Mouse (Mus musculus) retina, adult 2 months (tissue): ENCODE data around the gene Gper1.
A peak's percentile ranks its signal among the peaks of the same experiment; 100 is the strongest.
"Not testable (repeated sequence)": the region's sequence is repeated elsewhere in the genome, so short reads cannot be mapped to it uniquely, and the experiment has no call there.

Source experiments
- DNase-seq: peaks from one replicate; pipeline ENCODE4 v3.0.0-alpha.2; 2012; ENCODE audit warnings: low read depth, low spot score

Gene Gper1

DNA sequence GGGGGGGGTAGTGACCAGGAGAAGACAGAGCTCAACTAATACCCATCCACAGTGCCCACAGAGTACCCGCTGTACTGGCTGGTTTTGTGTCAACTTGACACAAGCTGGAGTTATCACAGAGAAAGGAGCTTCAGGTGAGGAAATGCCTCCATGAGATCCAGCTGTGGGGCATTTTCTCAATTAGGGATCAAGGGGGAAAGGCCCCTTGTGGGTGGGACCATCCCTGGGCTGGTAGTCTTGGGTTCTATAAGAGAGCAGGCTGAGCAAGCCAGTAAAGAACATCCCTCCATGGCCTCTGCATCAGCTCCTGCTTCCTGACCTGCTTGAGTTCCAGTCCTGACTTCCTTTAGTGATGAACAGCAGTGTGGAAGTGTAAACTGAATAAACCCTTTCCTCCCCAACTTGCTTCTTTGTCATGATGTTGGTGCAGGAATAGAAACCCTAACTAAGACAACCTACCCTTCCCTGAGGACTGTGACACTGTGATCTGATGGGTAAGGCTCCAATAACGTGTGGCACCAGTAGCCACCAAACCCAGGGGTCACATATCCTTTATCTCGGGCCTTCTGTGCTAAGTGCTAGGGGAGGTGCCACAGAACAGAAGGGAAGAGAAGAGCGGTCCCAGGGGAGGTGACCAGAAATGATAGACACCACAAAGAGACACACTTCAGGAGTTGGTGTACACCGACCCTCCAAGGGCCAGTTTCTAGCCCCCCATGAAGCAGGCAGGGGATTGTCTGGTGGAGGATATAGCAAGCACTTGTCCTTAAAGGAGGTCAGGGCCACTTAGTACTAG, 32.4 kb upstream of the Gper1 start:
- not testable (repeated sequence) for DNase-seq

DNA sequence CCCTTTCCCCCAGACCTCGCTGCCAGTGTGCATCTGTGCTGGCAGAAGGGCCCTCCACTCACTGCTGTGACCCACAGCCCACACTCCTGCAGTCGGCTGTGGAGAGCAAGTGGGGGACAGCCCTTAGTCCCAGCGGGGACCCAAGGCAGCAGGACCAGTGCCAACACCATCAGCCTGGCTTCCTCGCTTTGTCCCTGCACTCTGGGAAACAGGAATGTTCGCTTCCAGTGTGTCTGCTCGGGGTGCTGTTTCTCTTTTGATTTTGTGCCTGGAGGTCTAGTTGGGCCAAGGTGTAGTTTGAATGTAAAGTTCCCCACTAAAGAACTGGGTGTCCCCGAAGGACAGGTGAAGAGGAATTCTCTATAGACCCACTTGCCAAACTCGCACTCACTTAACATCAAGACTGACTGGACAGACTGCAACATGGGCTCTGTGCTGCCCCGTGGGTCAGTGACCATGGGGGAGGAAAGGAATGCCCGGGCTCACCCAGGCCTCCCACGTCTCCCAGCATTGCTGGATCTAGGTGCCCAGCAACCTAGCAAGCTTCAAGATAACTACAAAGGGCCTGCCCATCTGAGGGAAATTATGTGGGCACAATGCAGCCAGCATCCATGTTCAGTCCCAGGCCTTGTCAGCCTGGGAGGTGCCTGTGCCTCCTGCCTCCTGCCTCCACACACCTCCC, 31.5 kb upstream of the Gper1 start:
- no peak for DNase-seq

DNA sequence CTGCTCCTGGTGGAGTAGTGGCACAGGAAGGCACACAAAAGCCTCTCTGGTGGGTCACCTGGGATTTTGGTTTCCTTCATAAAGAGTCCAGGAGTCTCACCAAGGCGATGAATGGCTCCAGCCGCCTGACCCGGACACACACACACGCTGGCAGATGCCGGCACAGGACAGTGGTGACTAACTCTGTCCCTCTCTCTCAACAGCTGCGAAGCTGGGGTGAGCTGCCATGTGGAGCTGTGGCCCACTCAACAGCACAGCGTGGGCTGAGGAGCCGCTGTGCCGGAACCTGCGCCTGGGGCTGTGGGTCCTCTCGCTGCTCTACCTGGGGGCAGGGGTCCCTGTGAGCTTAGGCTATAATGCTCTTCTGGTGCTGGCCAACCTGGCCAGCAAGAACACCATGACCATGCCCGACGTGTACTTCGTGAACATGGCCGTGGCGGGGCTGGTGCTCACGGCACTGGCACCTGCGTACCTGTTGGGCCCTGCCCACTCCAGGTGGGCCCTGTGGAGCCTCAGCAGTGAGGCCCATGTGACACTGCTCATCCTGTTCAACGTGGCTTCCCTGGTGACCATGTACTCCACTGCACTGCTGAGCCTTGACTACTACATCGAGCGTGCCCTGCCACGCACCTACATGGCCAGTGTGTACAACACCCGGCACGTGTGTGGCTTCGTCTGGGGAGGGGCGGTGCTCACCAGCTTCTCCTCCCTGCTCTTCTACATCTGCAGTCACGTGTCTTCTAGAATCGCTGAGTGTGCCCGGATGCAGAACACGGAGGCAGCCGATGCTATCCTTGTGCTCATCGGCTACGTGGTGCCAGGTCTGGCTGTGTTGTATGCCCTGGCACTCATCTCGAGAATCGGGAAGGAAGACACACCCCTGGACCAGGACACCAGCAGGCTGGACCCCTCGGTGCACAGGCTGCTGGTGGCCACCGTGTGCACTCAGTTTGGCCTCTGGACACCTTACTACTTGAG, 30.4 kb upstream of the Gper1 start:
- no peak for DNase-seq

DNA sequence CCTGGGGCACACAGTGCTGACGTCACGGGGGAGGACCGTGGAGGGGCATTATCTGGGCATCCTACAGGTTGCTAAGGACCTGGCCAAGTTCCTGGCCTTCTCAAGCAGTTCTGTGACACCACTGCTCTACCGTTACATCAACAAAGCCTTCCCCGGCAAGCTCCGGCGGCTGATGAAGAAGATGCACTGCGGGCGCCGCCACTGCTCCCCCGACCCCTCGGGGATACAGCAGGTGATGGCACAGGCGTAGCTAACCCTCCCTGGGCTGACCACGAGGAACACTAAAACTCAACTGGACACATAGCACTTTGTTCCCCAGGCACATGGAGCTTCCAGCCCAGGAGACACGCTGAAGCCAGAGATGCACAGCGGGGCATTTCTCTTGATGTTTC, 29.8 kb upstream of the Gper1 start:
- DNase-seq, result no peak

DNA sequence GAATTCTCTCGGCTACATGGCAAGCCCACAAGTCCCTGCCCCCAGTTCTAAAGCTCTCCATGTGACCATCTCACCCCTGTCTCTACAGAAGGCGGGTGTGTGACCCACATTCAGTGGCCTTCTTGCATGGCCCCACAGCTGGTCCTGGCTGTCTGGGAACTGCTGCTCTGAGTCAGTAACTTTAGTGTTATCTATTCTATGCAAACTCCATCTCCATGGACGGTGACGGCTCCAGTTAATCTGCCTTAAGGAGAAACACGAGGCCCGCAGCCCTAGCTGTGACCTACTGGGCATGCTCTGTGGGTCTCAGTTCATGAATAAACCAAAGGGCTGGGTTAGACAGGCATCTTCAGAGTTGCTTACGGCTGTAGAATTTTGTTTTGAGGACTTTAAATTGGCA, 28.6 kb upstream of the Gper1 start:
- no peak for DNase-seq

DNA sequence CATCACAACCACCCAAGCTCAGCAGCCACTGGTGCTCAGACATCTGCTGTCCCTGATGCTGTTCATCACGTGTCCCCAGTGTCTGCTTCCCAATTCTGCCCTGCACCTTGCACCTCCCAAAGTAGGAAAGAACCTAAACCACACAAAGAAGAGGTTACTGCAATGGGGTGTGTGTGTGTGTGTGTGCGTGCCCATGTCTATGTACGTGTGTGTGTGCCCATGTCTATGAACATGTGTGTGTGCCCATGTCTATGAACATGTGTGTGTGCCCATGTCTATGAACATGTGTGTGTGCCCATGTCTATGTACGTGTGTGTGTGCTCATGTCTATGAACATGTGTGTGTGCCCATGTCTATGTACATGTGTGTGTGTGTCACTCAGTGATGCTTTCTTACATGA, 27.4 kb upstream of the Gper1 start:
- DNase-seq, result no peak

DNA sequence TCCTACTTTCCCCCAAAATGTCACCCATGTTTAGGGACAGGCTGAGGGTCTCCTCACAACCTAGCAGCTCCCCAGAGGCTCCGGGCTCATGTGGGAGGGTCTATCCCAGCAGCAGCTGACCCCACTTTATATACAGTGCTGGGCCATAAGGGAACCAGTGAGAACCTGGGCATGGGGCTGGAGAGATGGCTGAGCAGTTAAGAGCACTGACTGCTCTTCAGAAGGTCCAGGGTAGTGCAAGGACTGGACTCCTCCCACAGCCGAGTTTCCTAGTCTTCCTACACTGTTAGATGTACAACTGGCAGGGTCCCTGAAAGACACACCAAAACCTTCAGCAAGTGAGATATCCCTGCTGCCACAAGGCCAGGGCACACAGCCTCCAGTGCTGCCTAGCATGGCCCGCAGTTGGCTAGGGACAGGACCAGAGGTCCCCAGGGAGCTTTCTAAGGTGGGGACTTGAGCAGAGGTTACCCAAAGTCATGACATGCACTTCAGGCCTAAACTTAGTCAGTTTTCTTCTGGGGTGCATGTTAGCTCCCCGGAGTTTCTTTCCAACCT, 25.5 kb upstream of the Gper1 start:
- DNase-seq, result no peak

DNA sequence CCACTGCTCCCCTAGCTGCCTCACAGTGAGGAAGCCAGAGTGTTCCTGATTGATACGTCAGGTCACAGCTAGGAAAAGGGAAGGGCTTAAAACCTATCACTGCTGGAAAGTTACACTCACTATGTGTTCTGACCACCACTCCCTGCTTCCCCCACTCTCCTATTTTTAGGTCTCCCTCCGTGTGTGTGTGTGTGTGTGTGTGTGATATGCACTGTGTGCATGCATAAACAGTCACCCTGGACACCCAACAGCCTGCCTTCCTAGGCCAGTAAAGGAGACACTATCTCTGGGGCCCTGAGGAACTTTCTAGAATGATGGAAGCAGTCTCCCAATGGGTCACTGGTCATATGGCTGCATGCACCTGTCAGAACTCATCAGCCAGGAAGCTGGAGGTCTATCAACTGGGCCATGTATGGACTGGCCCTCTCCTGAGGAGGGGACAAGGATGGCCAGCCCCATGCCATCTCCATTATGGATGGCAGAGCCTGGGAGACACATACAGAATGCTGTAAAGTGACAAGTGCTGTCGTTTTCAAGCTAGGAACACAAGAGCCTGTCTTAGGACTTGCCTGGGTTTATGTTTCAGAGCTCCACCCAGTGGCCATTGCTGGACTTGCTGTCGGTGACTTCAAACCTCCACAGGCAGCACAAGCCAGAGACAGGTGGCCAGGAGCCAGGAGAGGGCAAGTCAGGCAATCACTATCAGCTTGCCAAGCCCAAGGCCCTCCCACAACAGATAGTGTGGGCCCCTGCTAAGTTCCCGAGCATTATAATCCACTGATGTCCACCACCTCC, 24.8 kb upstream of the Gper1 start:
- DNase-seq, result peak; percentile 77

DNA sequence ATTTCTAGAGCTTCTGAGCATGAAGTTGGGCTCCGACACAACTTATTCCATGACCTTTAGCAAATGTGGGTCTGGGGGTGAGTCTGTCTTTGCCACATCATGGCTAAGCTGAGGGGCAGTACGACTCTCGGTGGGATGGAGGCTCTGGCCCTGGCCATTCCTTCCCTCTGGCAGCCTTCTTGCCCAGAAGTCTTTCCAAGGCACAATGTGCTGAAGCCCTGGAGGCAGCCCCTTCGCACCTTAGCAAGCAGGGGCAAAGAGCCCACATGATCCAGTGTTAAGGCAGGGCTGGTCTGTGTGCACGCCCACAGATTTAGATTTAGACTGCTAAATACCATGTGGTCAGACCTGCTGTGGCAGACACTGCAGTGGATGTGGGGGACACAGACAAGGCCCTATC, 24.2 kb upstream of the Gper1 start:
- DNase-seq, result no peak

DNA sequence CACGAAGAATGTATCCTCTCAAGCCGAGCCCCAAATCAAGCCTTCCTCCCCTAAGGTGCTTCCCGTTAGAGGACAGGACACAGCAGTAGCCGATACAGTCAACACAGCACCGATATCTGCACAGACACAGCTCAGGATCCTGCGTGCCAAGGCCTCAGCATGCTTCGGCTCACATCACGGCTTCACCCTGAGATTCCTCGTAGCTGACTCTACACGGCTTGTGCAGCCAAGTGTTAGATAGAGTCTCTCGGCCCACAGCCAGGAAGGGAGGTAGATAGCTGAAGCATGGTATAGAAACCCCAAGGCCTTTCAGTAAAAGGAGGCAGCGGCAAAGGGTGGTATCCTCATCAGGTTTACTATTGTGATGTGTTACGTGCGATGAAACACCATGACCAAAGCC, 23.0 kb upstream of the Gper1 start:
- no peak for DNase-seq

DNA sequence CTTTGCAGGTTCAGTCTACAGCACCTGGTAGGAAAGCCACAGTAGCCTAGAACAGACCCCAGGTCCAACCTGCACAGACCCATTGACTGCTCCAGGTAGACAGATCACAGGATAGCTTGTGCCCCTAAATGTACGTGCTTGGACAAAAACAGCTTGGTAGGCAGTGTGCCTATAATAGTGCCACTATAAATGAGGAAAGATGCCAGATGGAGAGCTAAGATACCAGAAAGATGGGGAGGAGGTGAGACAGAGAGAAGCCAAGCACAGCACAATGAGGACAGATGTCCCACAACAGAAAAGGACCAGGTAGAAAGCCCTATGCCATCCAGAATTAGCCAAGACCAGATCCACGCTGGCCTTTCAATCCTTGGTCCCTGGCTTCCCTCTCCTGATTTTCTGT, 20.8 kb upstream of the Gper1 start:
- no peak for DNase-seq

DNA sequence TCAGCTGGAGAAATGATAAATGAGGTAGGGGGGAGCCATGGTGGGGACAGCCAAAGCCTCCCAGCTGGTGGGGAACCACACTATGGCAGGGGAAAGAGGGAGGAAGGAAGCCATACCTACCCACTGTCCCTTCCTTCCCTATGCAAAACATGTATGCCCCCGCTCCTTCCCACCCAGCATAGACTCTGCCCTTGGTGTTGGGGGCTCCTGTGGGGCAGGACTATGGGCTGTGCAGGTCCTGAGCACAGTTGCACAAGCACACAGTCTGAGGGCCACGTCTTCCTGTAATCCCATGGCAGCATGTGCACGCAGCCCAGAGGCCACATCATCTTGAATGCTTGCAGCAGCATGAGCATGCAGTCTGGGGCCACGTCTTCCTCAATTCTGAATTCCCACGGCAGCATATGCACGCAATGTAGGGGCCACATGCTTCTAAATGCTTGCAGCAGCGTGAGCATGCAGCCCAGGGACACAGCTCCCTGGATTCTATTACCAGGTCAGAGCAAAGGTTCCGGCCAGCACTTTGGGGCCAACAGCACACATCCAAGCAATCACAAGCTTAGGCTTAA, 19.2 kb upstream of the Gper1 start:
- DNase-seq, result no peak

DNA sequence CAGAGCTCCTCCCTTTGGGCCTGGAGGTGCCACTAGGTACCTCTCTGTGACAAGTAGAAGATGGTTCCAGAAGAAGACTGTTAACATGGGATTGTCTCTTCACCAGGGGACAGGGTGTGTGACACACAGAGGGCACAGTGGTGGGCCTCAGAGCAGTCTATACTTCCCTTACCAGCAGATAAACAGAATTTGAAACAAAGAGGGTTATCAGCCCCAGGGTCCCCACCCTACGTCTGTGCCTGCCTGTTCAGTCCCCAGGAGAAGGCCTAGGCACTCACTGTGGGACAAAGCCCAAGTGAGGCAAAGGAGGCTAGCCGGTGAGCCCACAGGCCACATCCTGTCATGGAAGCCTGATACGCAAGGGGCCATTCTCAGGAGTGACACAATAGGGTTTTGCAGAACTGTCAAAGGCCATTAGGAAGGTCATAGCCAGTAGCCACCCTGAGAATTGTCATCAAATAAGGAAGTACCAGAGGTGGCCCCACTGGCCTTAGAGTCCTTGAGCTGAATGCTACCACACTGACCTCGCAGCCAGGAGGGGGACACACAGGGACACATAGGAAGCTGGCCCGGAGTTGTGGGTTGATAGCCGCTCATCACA, 18.1 kb upstream of the Gper1 start, which contains the start of gene C130050O18Rik:
Gene C130050O18Rik, plus strand, starts transcription at position 480 of the 601 bp plus-strand sequence.
- DNase-seq, result no peak

DNA sequence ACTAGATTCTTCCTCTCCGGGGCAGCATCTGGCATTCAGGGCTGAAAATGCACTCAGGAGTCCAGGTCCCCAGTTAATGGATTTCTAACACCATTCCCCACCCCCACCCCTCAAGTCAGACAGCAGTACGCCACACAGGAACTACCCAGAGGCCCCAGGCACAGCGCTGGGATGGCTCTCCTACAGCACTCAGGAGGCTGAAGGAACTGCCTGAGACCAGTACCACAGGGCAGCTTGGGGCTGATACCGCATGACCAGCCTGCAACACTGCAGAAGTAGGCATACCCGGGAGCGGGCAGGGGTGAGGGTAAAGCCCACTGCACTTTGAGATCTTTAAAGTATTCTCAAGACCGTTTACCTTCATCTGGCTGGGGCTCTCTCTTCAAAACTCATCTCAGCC, 17.5 kb upstream of the Gper1 start:
- DNase-seq, result no peak

DNA sequence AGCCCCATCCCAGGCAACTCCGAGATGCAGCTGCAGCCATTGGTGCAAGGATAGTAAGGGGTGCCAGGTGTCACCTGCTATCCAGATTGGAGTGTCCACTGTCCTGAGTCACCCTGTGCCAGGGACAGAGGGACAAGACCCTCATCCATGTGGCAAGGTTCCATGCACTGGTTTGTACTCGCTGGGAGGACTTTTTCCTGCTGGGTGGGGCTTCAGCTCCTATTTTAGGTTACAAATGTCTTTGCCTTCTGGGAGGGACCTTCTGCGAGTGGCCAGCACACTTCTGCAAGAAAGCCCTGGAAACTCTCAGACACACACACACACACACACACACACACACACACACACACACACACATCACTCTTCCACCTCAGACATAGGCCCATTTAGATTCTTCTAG, 17.0 kb upstream of the Gper1 start:
- DNase-seq, result no peak

DNA sequence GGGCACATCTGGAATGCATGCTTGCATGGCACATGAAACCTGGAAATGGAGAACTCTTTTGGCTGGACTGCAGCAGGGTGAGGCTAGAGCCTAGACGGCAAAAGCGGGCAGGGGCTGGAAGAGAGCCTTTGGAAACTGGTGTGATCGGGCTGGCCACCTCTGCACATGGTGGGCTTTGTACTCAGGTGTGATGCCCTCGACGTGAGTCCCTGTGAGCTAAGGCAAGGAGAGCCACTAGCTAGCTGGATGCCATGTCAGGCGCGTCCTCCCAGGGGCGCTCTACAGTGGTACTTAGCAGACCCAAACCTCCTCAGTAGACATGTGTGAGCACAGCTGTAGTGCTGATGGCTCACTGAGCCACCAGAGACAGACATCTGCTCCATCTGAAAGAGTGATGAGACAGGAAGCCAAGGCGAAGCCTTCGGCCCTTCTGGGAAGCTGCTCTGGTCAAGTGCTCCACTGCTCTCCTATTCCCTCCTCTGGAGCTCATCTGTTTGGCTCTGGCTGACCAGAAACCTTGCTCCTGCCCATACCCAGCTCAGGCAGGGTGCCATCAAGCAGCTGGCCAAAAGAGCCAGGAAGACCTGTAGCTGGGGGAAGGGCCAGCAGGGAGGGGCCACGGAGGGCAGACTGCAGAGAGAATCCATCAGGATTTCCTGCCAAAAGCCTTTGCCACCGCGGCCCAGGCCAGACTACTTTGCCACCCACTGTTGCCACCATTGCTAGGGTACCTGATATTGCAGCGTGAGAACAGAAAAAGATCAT, 15.6 kb upstream of the Gper1 start:
- DNase-seq, result no peak

DNA sequence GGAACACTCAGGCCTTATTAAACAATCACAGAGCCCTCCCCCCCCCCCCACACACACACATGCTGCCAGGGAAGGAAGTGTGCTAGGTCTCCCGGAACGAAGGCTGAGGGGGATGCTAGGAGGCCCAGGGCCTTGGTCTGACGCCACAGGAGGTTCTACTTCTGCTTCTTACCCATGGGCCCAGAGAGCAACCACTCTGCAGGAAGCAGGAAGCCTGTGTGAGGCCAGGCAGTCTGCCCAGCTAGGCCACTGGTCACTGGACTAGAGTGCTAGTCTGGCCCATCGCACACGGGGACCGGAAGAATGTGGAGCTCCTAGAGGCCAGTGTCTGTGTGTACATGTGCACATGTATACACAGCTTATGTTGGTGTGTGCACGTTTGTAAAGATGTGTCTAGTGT, 14.4 kb upstream of the Gper1 start:
- DNase-seq, result no peak

DNA sequence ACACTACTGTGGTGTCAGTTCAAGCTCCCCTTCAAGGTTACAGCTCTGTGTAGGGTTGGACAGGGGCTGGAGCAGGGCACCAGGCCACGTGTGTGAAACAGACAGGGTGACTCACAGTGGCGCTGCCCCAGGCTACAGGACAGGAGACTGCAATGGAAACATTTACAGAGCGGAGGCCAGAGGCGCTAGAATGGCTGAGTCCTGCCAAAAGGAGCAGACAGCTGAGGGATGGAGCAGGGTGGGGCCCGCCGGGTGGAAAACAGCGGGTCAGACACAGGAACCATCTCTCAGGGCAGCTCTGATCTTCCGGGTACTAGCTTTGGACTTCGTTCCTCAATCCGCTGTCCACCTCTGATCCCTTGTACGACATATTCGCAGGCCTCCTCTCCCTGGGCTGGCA, 13.5 kb upstream of the Gper1 start:
- no peak for DNase-seq

DNA sequence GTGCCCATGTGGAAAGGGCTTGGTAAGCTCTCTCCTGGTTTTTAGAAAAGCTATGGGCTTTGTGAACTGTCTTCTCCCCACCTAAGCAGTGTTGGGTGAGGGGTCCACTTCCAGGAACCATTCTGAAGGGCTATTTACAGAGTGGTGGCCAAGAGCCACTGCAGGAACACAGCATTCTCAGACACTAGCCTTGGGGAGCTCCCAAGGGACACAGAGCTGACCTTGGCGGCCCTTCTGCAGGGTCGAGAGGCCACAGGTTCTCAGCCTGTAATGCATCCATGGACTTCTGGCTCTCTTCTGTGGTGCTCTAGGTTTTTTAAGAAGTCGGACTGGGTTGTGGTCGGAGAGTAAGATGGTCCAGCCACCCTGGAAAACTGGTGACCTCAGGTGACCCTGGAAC, 12.9 kb upstream of the Gper1 start:
- DNase-seq, result no peak

DNA sequence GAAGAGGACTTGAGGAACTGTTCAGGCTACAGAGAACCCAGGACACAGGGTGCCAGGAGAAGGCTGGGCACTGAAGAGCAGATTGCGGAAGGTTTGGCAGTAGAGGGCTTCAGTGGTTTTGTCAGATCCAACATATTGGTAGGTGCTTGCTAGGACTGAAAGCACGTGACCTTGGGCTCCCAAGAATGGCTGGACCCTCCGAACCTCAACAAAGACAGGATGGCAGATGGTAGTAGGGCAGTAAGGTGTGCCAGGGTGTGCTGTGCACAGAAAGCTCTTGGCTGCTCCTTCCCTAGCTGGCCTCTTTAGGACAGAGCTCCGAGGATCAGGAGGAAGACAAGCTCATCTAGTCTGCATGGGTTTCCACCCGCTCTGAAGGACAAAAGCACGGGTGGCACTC, 11.8 kb upstream of the Gper1 start:
- no peak for DNase-seq
